Mouse (Mus musculus): ENCODE measurements around the gene Atg5. TPM values are rescaled to one million over a fixed set of nuclear protein-coding genes. Genes with fewer than 3 reads are reported as not detected.

Gene Atg5
- polyA plus RNA-seq, 1 experiment from 2014 or later: 53.2 TPM

- 80% methylated on average over 9 of the region's 9 CpGs for WGBS
- DNase-seq (ENCODE audit: low spot score): no peak
- Histone ChIP-seq H3K36me3 (replicated peaks) (peaks cover 3% of the 10 kb centered on the region; the same call in 1 of the 2 replicates), H3K27me3 (replicated peaks; ENCODE audit: low read depth, poor library complexity, severe bottlenecking) (no peaks in the 10 kb centered on the region), H3K9me3 (no peaks in the 10 kb centered on the region), H3K4me1 (peaks cover 16% of the 10 kb centered on the region), H3K27ac (replicated peaks) (no peak overlapping the region), H3K4me3 (no peak overlapping the region)
These were observed 94.7 kb downstream of the Atg5 start for GRCm38 (mm10) chr10:44362846-44363245.

GRCm38 (mm10) chr10:44366186-44366585, 98.0 kb downstream of the Atg5 start:
- H3K27me3 ChIP-seq (replicated peaks; ENCODE audit: low read depth, poor library complexity, severe bottlenecking): no peaks in the 10 kb centered on the region
- DNase-seq (ENCODE audit: low spot score): no peak
- 86% methylated on average over 2 of the region's 2 CpGs for WGBS
- H3K4me3 ChIP-seq: no peak overlapping the region
- peaks cover 3% of the 10 kb centered on the region; the same call in 1 of the 2 replicates for H3K36me3 ChIP-seq (replicated peaks)
- H3K9me3 ChIP-seq: no peaks in the 10 kb centered on the region
- no peak overlapping the region for H3K27ac ChIP-seq (replicated peaks)
- H3K4me1 ChIP-seq: peaks cover 13% of the 10 kb centered on the region

GRCm38 (mm10) chr10:44367043-44367442, 98.9 kb downstream of the Atg5 start:
- peaks cover 13% of the 10 kb centered on the region for H3K4me1 ChIP-seq
- DNase-seq (ENCODE audit: low spot score): no peak
- H3K4me3 ChIP-seq: no peak overlapping the region
- H3K27me3 ChIP-seq (replicated peaks; ENCODE audit: low read depth, poor library complexity, severe bottlenecking): no peaks in the 10 kb centered on the region
- H3K27ac ChIP-seq (replicated peaks): no peak overlapping the region
- H3K36me3 ChIP-seq (replicated peaks): peaks cover 3% of the 10 kb centered on the region; the same call in 1 of the 2 replicates
- no peaks in the 10 kb centered on the region for H3K9me3 ChIP-seq
- 85% methylated on average over 12 of the region's 12 CpGs for WGBS

- DNase-seq (ENCODE audit: low spot score): no peak
- H3K4me1 ChIP-seq: peaks cover 11% of the 10 kb centered on the region
- no peak overlapping the region for H3K27ac ChIP-seq (replicated peaks)
- 68% methylated on average over 13 of the region's 13 CpGs for WGBS
- H3K36me3 ChIP-seq (replicated peaks): no peaks in the 10 kb centered on the region
- H3K9me3 ChIP-seq: no peaks in the 10 kb centered on the region
- H3K4me3 ChIP-seq: no peak overlapping the region
- H3K27me3 ChIP-seq (replicated peaks; ENCODE audit: low read depth, poor library complexity, severe bottlenecking): no peaks in the 10 kb centered on the region
These were observed 100.4 kb downstream of the Atg5 start for GRCm38 (mm10) chr10:44368596-44368995.

GRCm38 (mm10) chr10:44370666-44371065, 102.5 kb downstream of the Atg5 start:
- Histone ChIP-seq H3K36me3 (replicated peaks) (no peaks in the 10 kb centered on the region), H3K4me3 (no peak overlapping the region), H3K27ac (replicated peaks) (no peak overlapping the region), H3K27me3 (replicated peaks; ENCODE audit: low read depth, poor library complexity, severe bottlenecking) (no peaks in the 10 kb centered on the region), H3K9me3 (no peaks in the 10 kb centered on the region), H3K4me1 (no peaks in the 10 kb centered on the region)
- 52% methylated on average over 6 of the region's 6 CpGs for WGBS
- DNase-seq (ENCODE audit: low spot score): no peak

GRCm38 (mm10) chr10:44372210-44372609, 104.1 kb downstream of the Atg5 start:
- DNase-seq (ENCODE audit: low spot score): no peak
- H3K4me1 ChIP-seq: no peaks in the 10 kb centered on the region
- H3K36me3 ChIP-seq (replicated peaks): no peaks in the 10 kb centered on the region
- no peaks in the 10 kb centered on the region for H3K9me3 ChIP-seq
- H3K27me3 ChIP-seq (replicated peaks; ENCODE audit: low read depth, poor library complexity, severe bottlenecking): no peaks in the 10 kb centered on the region
- WGBS: 90% methylated on average over 3 of the region's 3 CpGs
- no peak overlapping the region for H3K4me3 ChIP-seq
- H3K27ac ChIP-seq (replicated peaks): no peak overlapping the region

GRCm38 (mm10) chr10:44374678-44375077, 106.5 kb downstream of the Atg5 start:
- DNase-seq (ENCODE audit: low spot score): no peak
- H3K27me3 ChIP-seq (replicated peaks; ENCODE audit: low read depth, poor library complexity, severe bottlenecking): no peaks in the 10 kb centered on the region
- H3K36me3 ChIP-seq (replicated peaks): no peaks in the 10 kb centered on the region
- no peaks in the 10 kb centered on the region for H3K4me1 ChIP-seq
- H3K4me3 ChIP-seq: no peak overlapping the region
- H3K27ac ChIP-seq (replicated peaks): no peak overlapping the region
- WGBS: 79% methylated on average over 2 of the region's 2 CpGs
- no peaks in the 10 kb centered on the region for H3K9me3 ChIP-seq

GRCm38 (mm10) chr10:44375501-44375900, 107.3 kb downstream of the Atg5 start:
- no peak overlapping the region for H3K27ac ChIP-seq (replicated peaks)
- WGBS: 93% methylated on average over 1 of the region's 1 CpGs
- no peaks in the 10 kb centered on the region for H3K36me3 ChIP-seq (replicated peaks)
- H3K27me3 ChIP-seq (replicated peaks; ENCODE audit: low read depth, poor library complexity, severe bottlenecking): no peaks in the 10 kb centered on the region
- DNase-seq (ENCODE audit: low spot score): no peak
- H3K4me3 ChIP-seq: no peak overlapping the region
- no peaks in the 10 kb centered on the region for H3K9me3 ChIP-seq
- H3K4me1 ChIP-seq: peaks cover 6% of the 10 kb centered on the region

- H3K36me3 ChIP-seq (replicated peaks): no peaks in the 10 kb centered on the region
- H3K27ac ChIP-seq (replicated peaks): no peak overlapping the region
- peaks cover 21% of the 10 kb centered on the region for H3K4me1 ChIP-seq
- DNase-seq (ENCODE audit: low spot score): no peak
- no peaks in the 10 kb centered on the region for H3K9me3 ChIP-seq
- H3K4me3 ChIP-seq: no peak overlapping the region
- 80% methylated on average over 5 of the region's 5 CpGs for WGBS
- no peaks in the 10 kb centered on the region for H3K27me3 ChIP-seq (replicated peaks; ENCODE audit: low read depth, poor library complexity, severe bottlenecking)
These were observed 109.7 kb downstream of the Atg5 start for GRCm38 (mm10) chr10:44377821-44378220.

- DNase-seq (ENCODE audit: low spot score): no peak
- no peaks in the 10 kb centered on the region for H3K36me3 ChIP-seq (replicated peaks)
- no peaks in the 10 kb centered on the region for H3K27me3 ChIP-seq (replicated peaks; ENCODE audit: low read depth, poor library complexity, severe bottlenecking)
- H3K4me1 ChIP-seq: peaks cover 24% of the 10 kb centered on the region
- no peaks in the 10 kb centered on the region for H3K9me3 ChIP-seq
- 89% methylated on average over 5 of the region's 5 CpGs for WGBS
- H3K27ac ChIP-seq (replicated peaks): no peak overlapping the region
- H3K4me3 ChIP-seq: no peak overlapping the region
These were observed 110.2 kb downstream of the Atg5 start for GRCm38 (mm10) chr10:44378403-44378802.

- no peaks in the 10 kb centered on the region for H3K27me3 ChIP-seq (replicated peaks; ENCODE audit: low read depth, poor library complexity, severe bottlenecking)
- peak overlapping the region; percentile 70 for H3K27ac ChIP-seq (replicated peaks)
- WGBS: 49% methylated on average over 20 of the region's 20 CpGs
- H3K36me3 ChIP-seq (replicated peaks): no peaks in the 10 kb centered on the region
- H3K4me1 ChIP-seq: peaks cover 25% of the 10 kb centered on the region
- DNase-seq (ENCODE audit: low spot score): peak; percentile 30
- H3K4me3 ChIP-seq: no peak overlapping the region
- H3K9me3 ChIP-seq: no peaks in the 10 kb centered on the region
These were observed 112.5 kb downstream of the Atg5 start for GRCm38 (mm10) chr10:44380476-44381208.

- no peaks in the 10 kb centered on the region for H3K9me3 ChIP-seq
These were observed 113.2 kb downstream of the Atg5 start for GRCm38 (mm10) chr10:44381397-44381796.

GRCm38 (mm10) chr10:44381948-44382347, 113.8 kb downstream of the Atg5 start:
- Histone ChIP-seq H3K27ac (replicated peaks) (no peak overlapping the region), H3K36me3 (replicated peaks) (no peaks in the 10 kb centered on the region), H3K4me1 (peaks cover 25% of the 10 kb centered on the region), H3K27me3 (replicated peaks; ENCODE audit: low read depth, poor library complexity, severe bottlenecking) (no peaks in the 10 kb centered on the region), H3K9me3 (no peaks in the 10 kb centered on the region), H3K4me3 (no peak overlapping the region)
- WGBS: 90% methylated on average over 12 of the region's 12 CpGs
- DNase-seq (ENCODE audit: low spot score): no peak

More at GRCm38 (mm10) chr10:44381397-44381796, 113.2 kb downstream of the Atg5 start:
- peaks cover 25% of the 10 kb centered on the region for H3K4me1 ChIP-seq
- 46% methylated on average over 3 of the region's 3 CpGs for WGBS
- DNase-seq (ENCODE audit: low spot score): peak; percentile 54
- no peaks in the 10 kb centered on the region for H3K27me3 ChIP-seq (replicated peaks; ENCODE audit: low read depth, poor library complexity, severe bottlenecking)
- H3K27ac ChIP-seq (replicated peaks): peak overlapping the region; percentile 70; the same call in 1 of the 2 replicates
- no peak overlapping the region for H3K4me3 ChIP-seq
- H3K36me3 ChIP-seq (replicated peaks): no peaks in the 10 kb centered on the region

Data from embryonic facial prominence, embryonic 10.5 days (tissue).